Mouse (Mus musculus) myocyte (in vitro differentiated cells): ENCODE measurements around the gene Gm16181. TPM values are rescaled to one million over a fixed set of nuclear protein-coding genes. Genes with fewer than 3 reads are reported as not detected.

Experiments
- H3K27me3 ChIP-seq: one replicate; pipeline ENCODE4 v1.6.1; 2011; ENCODE audit not compliant: control insufficient read depth, insufficient read depth, insufficient read length
- H3K36me3 ChIP-seq: one replicate; pipeline ENCODE4 v1.6.1; 2011; ENCODE audit not compliant: control insufficient read depth, insufficient read depth
- H3K4me2 ChIP-seq: one replicate; pipeline ENCODE4 v1.6.1; 2011; ENCODE audit warnings: low read depth, control low read depth
- H3K4me3 ChIP-seq: one replicate; pipeline ENCODE4 v1.5.1; 2011; ENCODE audit warnings: mild to moderate bottlenecking, control low read depth, moderate library complexity
- H3K79me2 ChIP-seq: one replicate; pipeline ENCODE4 v1.6.1; 2011; ENCODE audit not compliant: control insufficient read depth, insufficient read depth
- H3ac ChIP-seq: one replicate; pipeline ENCODE4 v1.6.1; 2011; ENCODE audit not compliant: control insufficient read depth, insufficient read length
- CEBPB ChIP-seq: IDR thresholded peaks from 2 replicates; pipeline ENCODE4 v1.6.1; 2011; ENCODE audit warnings: mild to moderate bottlenecking, moderate library complexity; ENCODE audit not compliant: poor library complexity, insufficient read depth, severe bottlenecking
- E2F4 ChIP-seq: IDR thresholded peaks from one replicate; pipeline ENCODE4 v1.6.1; 2011; ENCODE audit warnings: mild to moderate bottlenecking, control low read depth, moderate library complexity; ENCODE audit not compliant: insufficient read depth
- MAX ChIP-seq: IDR thresholded peaks from one replicate; pipeline ENCODE4 v1.6.1; 2011; ENCODE audit warnings: low read depth, mild to moderate bottlenecking, control low read depth
- MYOD1 ChIP-seq, 3 experiments: IDR thresholded peaks; one replicate each; pipeline ENCODE4 v1.6.1; 2011; ENCODE audit warnings: control low read depth in 2 of 3, low read depth in 2 of 3, mild to moderate bottlenecking in 2 of 3, moderate library complexity in 1 of 3; ENCODE audit not compliant: insufficient read length in 2 of 3, control insufficient read depth in 1 of 3
- MYOG ChIP-seq, 3 experiments: IDR thresholded peaks; one replicate each; pipeline ENCODE4 v1.6.1; 2011; ENCODE audit warnings: control low read depth in 2 of 3, low read depth in 2 of 3, mild to moderate bottlenecking in 2 of 3; ENCODE audit not compliant: insufficient read length in 2 of 3, control insufficient read depth in 1 of 3, insufficient read depth in 1 of 3
- POLR2A ChIP-seq: IDR thresholded peaks from one replicate; pipeline ENCODE4 v1.6.1; 2011; ENCODE audit warnings: low read depth, mild to moderate bottlenecking, control low read depth, moderate library complexity; ENCODE audit not compliant: insufficient read length
- POLR2AphosphoS2 ChIP-seq: IDR thresholded peaks from one replicate; pipeline ENCODE4 v1.6.1; 2011; ENCODE audit warnings: low read depth, control low read depth; ENCODE audit not compliant: insufficient read length
- REST ChIP-seq: IDR thresholded peaks from one replicate; pipeline ENCODE4 v1.6.1; 2011; ENCODE audit warnings: mild to moderate bottlenecking, control low read depth, moderate library complexity; ENCODE audit not compliant: insufficient read depth, insufficient read length
- SRF ChIP-seq: IDR thresholded peaks from one replicate; pipeline ENCODE4 v1.6.1; 2011; ENCODE audit warnings: low read depth; ENCODE audit not compliant: control insufficient read depth, insufficient read length
- TCF12 ChIP-seq: IDR thresholded peaks from one replicate; pipeline ENCODE4 v1.6.1; 2011; ENCODE audit warnings: mild to moderate bottlenecking, control low read depth; ENCODE audit not compliant: poor library complexity, insufficient read depth, severe bottlenecking
- TCF3 ChIP-seq: IDR thresholded peaks from one replicate; pipeline ENCODE4 v1.6.1; 2011; ENCODE audit warnings: low read depth, control low read depth; ENCODE audit not compliant: insufficient read length
- USF1 ChIP-seq: IDR thresholded peaks from one replicate; pipeline ENCODE4 v1.6.1; 2011; ENCODE audit warnings: low read depth, mild to moderate bottlenecking, control low read depth, moderate library complexity
- polyA plus RNA-seq: library from polyadenylated mRNA; unstranded; fragments of >200 nt; fragmentation: generic; extraction: Trizol; gene quantifications from one replicate; pipeline ENCODE4 v1.2.1, GENCODE M21; 2012; ENCODE audit warnings: missing spikeins

The Gm16181 gene
- polyA plus RNA-seq, 1 experiment = 0.18 TPM

- H3K4me3 ChIP-seq = no peak overlapping the region
- H3ac ChIP-seq = no peak overlapping the region
Measured at GRCm38 (mm10) chr17:35218516-35219193, 2.0 kb upstream of the Gm16181 start.

GRCm38 (mm10) chr17:35219601-35220041 is 1.0 kb upstream of the Gm16181 start:
- Histone ChIP-seq H3ac (no peak overlapping the region), H3K4me2 (no peak overlapping the region), H3K4me3 (no peak overlapping the region), H3K27me3 (no peaks in the 10 kb centered on the region), H3K79me2 (no peaks in the 10 kb centered on the region), H3K36me3 (peaks cover 5% of the 10 kb centered on the region)
- no peak for TF ChIP-seq REST
- no peak for TF ChIP-seq USF1
- TF ChIP-seq MAX = no peak
- TF ChIP-seq SRF = no peak
- TF ChIP-seq TCF3 = no peak
- no peak for TF ChIP-seq CEBPB
- TF ChIP-seq MYOG (IDR thresholded peaks at IDR 0.05; ENCODE audit: control insufficient read depth in 1 of 3, insufficient read depth in 1 of 3, insufficient read length in 2 of 3, low read depth in 2 of 3) = no peak
- TF ChIP-seq POLR2A = no peak
- TF ChIP-seq E2F4 = no peak
- TF ChIP-seq TCF12 = no peak

More at GRCm38 (mm10) chr17:35218516-35219193, 2.0 kb upstream of the Gm16181 start:
- no peak for TF ChIP-seq SRF
- TF ChIP-seq TCF12 = no peak
- no peaks in the 10 kb centered on the region for H3K27me3 ChIP-seq
- H3K4me2 ChIP-seq = no peak overlapping the region
- H3K79me2 ChIP-seq = no peaks in the 10 kb centered on the region
- H3K36me3 ChIP-seq = peaks cover 5% of the 10 kb centered on the region

GRCm38 (mm10) chr17:35222299-35222698 is 1.7 kb downstream of the Gm16181 start:
- Histone ChIP-seq H3K79me2 (no peaks in the 10 kb centered on the region), H3ac (no peak overlapping the region), H3K4me2 (no peak overlapping the region), H3K4me3 (no peak overlapping the region), H3K27me3 (no peaks in the 10 kb centered on the region), H3K36me3 (peaks cover 5% of the 10 kb centered on the region)
- TF ChIP-seq MYOD1 (IDR thresholded peaks at IDR 0.05; ENCODE audit: control insufficient read depth in 1 of 3, insufficient read length in 2 of 3, low read depth in 2 of 3) (no peak), USF1 (no peak), E2F4 (no peak), REST (no peak), CEBPB (no peak), POLR2AphosphoS2 (no peak), TCF12 (no peak), MAX (no peak), TCF3 (no peak), MYOG (IDR thresholded peaks at IDR 0.05; ENCODE audit: control insufficient read depth in 1 of 3, insufficient read depth in 1 of 3, insufficient read length in 2 of 3, low read depth in 2 of 3) (no peak), SRF (no peak), POLR2A (no peak)

- Histone ChIP-seq H3K27me3 (no peaks in the 10 kb centered on the region), H3K79me2 (no peaks in the 10 kb centered on the region), H3K4me2 (no peak overlapping the region), H3ac (no peak overlapping the region), H3K4me3 (no peak overlapping the region), H3K36me3 (peaks cover 11% of the 10 kb centered on the region)
- TF ChIP-seq REST (no peak), POLR2AphosphoS2 (no peak), TCF12 (no peak), USF1 (no peak), MYOG (IDR thresholded peaks at IDR 0.05; ENCODE audit: control insufficient read depth in 1 of 3, insufficient read depth in 1 of 3, insufficient read length in 2 of 3, low read depth in 2 of 3) (no peak), TCF3 (no peak), SRF (no peak), E2F4 (no peak), POLR2A (no peak)
Measured at GRCm38 (mm10) chr17:35224641-35225040, 4.0 kb downstream of the Gm16181 start.

- no peaks in the 10 kb centered on the region for H3K79me2 ChIP-seq
- no peak overlapping the region for H3ac ChIP-seq
- H3K4me2 ChIP-seq = no peak overlapping the region
- H3K27me3 ChIP-seq = no peaks in the 10 kb centered on the region
- peaks cover 10% of the 10 kb centered on the region for H3K36me3 ChIP-seq
- no peak overlapping the region for H3K4me3 ChIP-seq
- no peak for TF ChIP-seq CEBPB
- no peak for TF ChIP-seq E2F4
- TF ChIP-seq POLR2AphosphoS2 = no peak
- no peak for TF ChIP-seq REST
- no peak for TF ChIP-seq TCF12
- no peak for TF ChIP-seq USF1
- TF ChIP-seq POLR2A = no peak
- TF ChIP-seq MYOG (IDR thresholded peaks at IDR 0.05; ENCODE audit: control insufficient read depth in 1 of 3, insufficient read depth in 1 of 3, insufficient read length in 2 of 3, low read depth in 2 of 3) = no peak
- no peak for TF ChIP-seq SRF
- TF ChIP-seq MYOD1 (IDR thresholded peaks at IDR 0.05; ENCODE audit: control insufficient read depth in 1 of 3, insufficient read length in 2 of 3, low read depth in 2 of 3) = no peak
- no peak for TF ChIP-seq MAX
- TF ChIP-seq TCF3 = no peak
Measured at GRCm38 (mm10) chr17:35225456-35225855, 4.8 kb downstream of the Gm16181 start.
